Mouse (Mus musculus): ENCODE measurements around the gene Prcc. TPM values are rescaled to one million over a fixed set of nuclear protein-coding genes. Genes with fewer than 3 reads are reported as not detected.
"Not testable (repeated sequence)": the region's sequence is repeated elsewhere in the genome, so short reads cannot be mapped to it uniquely, and the experiment has no call there.

Gene Prcc
- polyA plus RNA-seq, 1 experiment = 34.2 TPM

GRCm38 (mm10) chr3:87906981-87907857 lies 21.8 kb upstream of the Prcc start:
- peak overlapping the region; percentile 97 for H3K27ac ChIP-seq (ENCODE audit: insufficient read depth, low read length)
- H3K4me1 ChIP-seq (ENCODE audit: control insufficient read depth, insufficient read depth, low read length) = peaks cover 8% of the 10 kb centered on the region
- peak; percentile 63 for TF ChIP-seq POLR2A (IDR thresholded peaks at IDR 0.05; ENCODE audit: low read depth, low read length)
- TF ChIP-seq CTCF (IDR thresholded peaks at IDR 0.05; ENCODE audit: borderline replicate concordance, insufficient read depth, low read length) = no peak
- H3K4me3 ChIP-seq (ENCODE audit: insufficient read depth, low read length) = peak overlapping the region; percentile 96

- 0 out of 2 replicates have a peak, but pooled peaks cover 4% of the 10 kb centered on the region for H3K4me1 ChIP-seq (ENCODE audit: control insufficient read depth, insufficient read depth, low read length)
- TF ChIP-seq CTCF (IDR thresholded peaks at IDR 0.05; ENCODE audit: borderline replicate concordance, insufficient read depth, low read length) = no peak
- TF ChIP-seq POLR2A (IDR thresholded peaks at IDR 0.05; ENCODE audit: low read depth, low read length) = no peak
Observed at GRCm38 (mm10) chr3:87906601-87906980, 21.2 kb upstream of the Prcc start.

GRCm38 (mm10) chr3:87905880-87906485 lies 20.6 kb upstream of the Prcc start, which contains the start of gene Hdgf:
Hdgf (plus strand) TSS chr3:87906321.
- peak within 1 kb of the TSS; percentile 96 for H3K4me3 ChIP-seq (ENCODE audit: insufficient read depth, low read length)

More at GRCm38 (mm10) chr3:87906601-87906980, 21.2 kb upstream of the Prcc start:
- peak overlapping the region; percentile 96 for H3K4me3 ChIP-seq (ENCODE audit: insufficient read depth, low read length)
- H3K27ac ChIP-seq (ENCODE audit: insufficient read depth, low read length) = peak overlapping the region; percentile 97

GRCm38 (mm10) chr3:87903821-87904220 lies 18.4 kb upstream of the Prcc start:
- no peak overlapping the region for H3K27ac ChIP-seq (ENCODE audit: insufficient read depth, low read length)
- no peak overlapping the region for H3K4me3 ChIP-seq (ENCODE audit: insufficient read depth, low read length)
- TF ChIP-seq CTCF (IDR thresholded peaks at IDR 0.05; ENCODE audit: borderline replicate concordance, insufficient read depth, low read length) (no peak), POLR2A (IDR thresholded peaks at IDR 0.05; ENCODE audit: low read depth, low read length) (no peak)
- H3K4me1 ChIP-seq (ENCODE audit: control insufficient read depth, insufficient read depth, low read length) = no peaks in the 10 kb centered on the region

More at GRCm38 (mm10) chr3:87905880-87906485, 20.6 kb upstream of the Prcc start, which contains the start of gene Hdgf:
- Histone ChIP-seq H3K27ac (ENCODE audit: insufficient read depth, low read length) (peak within 1 kb of the TSS; percentile 97), H3K4me1 (ENCODE audit: control insufficient read depth, insufficient read depth, low read length) (0 out of 2 replicates have a peak, but pooled peaks cover under 1% of the 10 kb centered on the region)
- peak; percentile 70 for TF ChIP-seq POLR2A (IDR thresholded peaks at IDR 0.05; ENCODE audit: low read depth, low read length)
- TF ChIP-seq CTCF (IDR thresholded peaks at IDR 0.05; ENCODE audit: borderline replicate concordance, insufficient read depth, low read length) = no peak

- H3K4me1 ChIP-seq (ENCODE audit: control insufficient read depth, insufficient read depth, low read length); H3K4me3 ChIP-seq (ENCODE audit: insufficient read depth, low read length); H3K27ac ChIP-seq (ENCODE audit: insufficient read depth, low read length): not testable (repeated sequence)
Observed at GRCm38 (mm10) chr3:87901959-87902358, 16.6 kb upstream of the Prcc start.

GRCm38 (mm10) chr3:87901036-87901624 lies 15.7 kb upstream of the Prcc start:
- H3K27ac ChIP-seq (ENCODE audit: insufficient read depth, low read length) = no peak overlapping the region

GRCm38 (mm10) chr3:87899776-87900175 lies 14.4 kb upstream of the Prcc start:
- TF ChIP-seq CTCF (IDR thresholded peaks at IDR 0.05; ENCODE audit: borderline replicate concordance, insufficient read depth, low read length) = no peak
- H3K4me3 ChIP-seq (ENCODE audit: insufficient read depth, low read length) = no peak overlapping the region
- no peak overlapping the region for H3K27ac ChIP-seq (ENCODE audit: insufficient read depth, low read length)
- no peaks in the 10 kb centered on the region for H3K4me1 ChIP-seq (ENCODE audit: control insufficient read depth, insufficient read depth, low read length)

More at GRCm38 (mm10) chr3:87901036-87901624, 15.7 kb upstream of the Prcc start:
- no peak for TF ChIP-seq POLR2A (IDR thresholded peaks at IDR 0.05; ENCODE audit: low read depth, low read length)
- no peak for TF ChIP-seq CTCF (IDR thresholded peaks at IDR 0.05; ENCODE audit: borderline replicate concordance, insufficient read depth, low read length)
- Histone ChIP-seq H3K4me1 (ENCODE audit: control insufficient read depth, insufficient read depth, low read length) (no peaks in the 10 kb centered on the region), H3K4me3 (ENCODE audit: insufficient read depth, low read length) (no peak overlapping the region)

- H3K4me3 ChIP-seq (ENCODE audit: insufficient read depth, low read length) = no peak overlapping the region
- no peak for TF ChIP-seq POLR2A (IDR thresholded peaks at IDR 0.05; ENCODE audit: low read depth, low read length)
- TF ChIP-seq CTCF (IDR thresholded peaks at IDR 0.05; ENCODE audit: borderline replicate concordance, insufficient read depth, low read length) = no peak
- no peak overlapping the region for H3K27ac ChIP-seq (ENCODE audit: insufficient read depth, low read length)
- H3K4me1 ChIP-seq (ENCODE audit: control insufficient read depth, insufficient read depth, low read length) = no peaks in the 10 kb centered on the region
Observed at GRCm38 (mm10) chr3:87899266-87899665, 13.9 kb upstream of the Prcc start.

GRCm38 (mm10) chr3:87893367-87893905 lies 8.0 kb upstream of the Prcc start:
- TF ChIP-seq CTCF (IDR thresholded peaks at IDR 0.05; ENCODE audit: borderline replicate concordance, insufficient read depth, low read length) = no peak
- TF ChIP-seq POLR2A (IDR thresholded peaks at IDR 0.05; ENCODE audit: low read depth, low read length) = no peak

More at GRCm38 (mm10) chr3:87893367-87893905, 8.0 kb upstream of the Prcc start:
- no peaks in the 10 kb centered on the region for H3K4me1 ChIP-seq (ENCODE audit: control insufficient read depth, insufficient read depth, low read length)
- no peak overlapping the region for H3K27ac ChIP-seq (ENCODE audit: insufficient read depth, low read length)
- H3K4me3 ChIP-seq (ENCODE audit: insufficient read depth, low read length) = no peak overlapping the region

Data from embryonic fibroblast, embryonic 13.5 days (primary cell).